ENCODE assay signal across 9 mouse cellular contexts in genomic region chr7:127088901-127089845, GRCm38 (mm10). TPM values are rescaled to one million over a fixed set of nuclear protein-coding genes. Genes with fewer than 3 reads are reported as not detected.
A peak's percentile ranks its signal among the peaks of the same experiment; 100 is the strongest.
DNase-seq lines count a peak whose midpoint lies in the region; ATAC-seq and TF ChIP-seq lines count a peak whose summit lies in the region.
"Had no signal": no experiment of that assay in that cellular context is flagged by ENCODE, and none has a peak within 500 bp of the region (broad histone marks: within the 10 kb centered on the region; RNA-seq: fewer than 3 reads in every experiment).

No protein-coding gene starts in this region.

- H3K4me1 ChIP-seq in kidney, embryonic 16.5 days (ENCODE audit: insufficient read depth, low read length), result peaks cover 15% of the 10 kb centered on the region; the same call in 1 of the 2 replicates
- peaks cover 9% of the 10 kb centered on the region for H3K4me1 ChIP-seq in forebrain, embryonic 12.5 days
- 0 out of 2 replicates have a peak, but pooled peaks cover 4% of the 10 kb centered on the region for H3K4me1 ChIP-seq in midbrain, embryonic 14.5 days (ENCODE audit: control insufficient read depth, insufficient read depth, low read length)
- H3K4me1 ChIP-seq in cerebellum, adult 2 months (ENCODE audit: control insufficient read depth, insufficient read depth, low read length), result no peaks in the 10 kb centered on the region

- no peak for ATAC-seq in kidney, embryonic 16.5 days (ENCODE audit: low FRiP score, low TSS enrichment)
- ATAC-seq in forebrain, embryonic 12.5 days (ENCODE audit: low FRiP score), result no peak
- ATAC-seq in midbrain, embryonic 14.5 days (ENCODE audit: low FRiP score, low TSS enrichment), result no peak

- no peaks in the 10 kb centered on the region for H3K9me3 ChIP-seq in kidney, embryonic 16.5 days (ENCODE audit: low read length)
- no peaks in the 10 kb centered on the region for H3K9me3 ChIP-seq in forebrain, embryonic 12.5 days
- no peaks in the 10 kb centered on the region for H3K9me3 ChIP-seq in midbrain, embryonic 14.5 days (ENCODE audit: control insufficient read depth, low read length)

- peak overlapping the region; percentile 44 for H3K4me2 ChIP-seq in kidney, embryonic 16.5 days (replicated peaks; ENCODE audit: low read depth, low read length)
- peak overlapping the region; percentile 41 for H3K4me2 ChIP-seq in forebrain, embryonic 12.5 days
- H3K4me2 ChIP-seq in midbrain, embryonic 14.5 days (ENCODE audit: low read length), result peak overlapping the region; percentile 47

- no peak for TF ChIP-seq POLR2A in cerebellum, adult 2 months (IDR thresholded peaks at IDR 0.05; ENCODE audit: borderline replicate concordance, insufficient read depth, low read length)

- H3K4me3 ChIP-seq in kidney, embryonic 16.5 days (ENCODE audit: low read length), result peak overlapping the region; percentile 21; the same call in 1 of the 2 replicates
- H3K4me3 ChIP-seq in forebrain, embryonic 12.5 days (replicated peaks), result 0 out of 2 replicates have a peak overlapping the region, but pooled peaks have one; percentile 6
- no peak overlapping the region for H3K4me3 ChIP-seq in midbrain, embryonic 14.5 days (replicated peaks; ENCODE audit: low read depth, low read length)
- no peak overlapping the region for H3K4me3 ChIP-seq in cerebellum, adult 2 months (replicated peaks; ENCODE audit: insufficient read depth, low read depth, low read length)

- TF ChIP-seq CTCF in cerebellum, adult 2 months (IDR thresholded peaks at IDR 0.05; ENCODE audit: borderline replicate concordance, insufficient read depth, low read depth, low read length), result no peak

- H3K36me3 ChIP-seq in kidney, embryonic 16.5 days (ENCODE audit: insufficient read depth, low read length), result no peaks in the 10 kb centered on the region
- H3K36me3 ChIP-seq in forebrain, embryonic 12.5 days (replicated peaks), result no peaks in the 10 kb centered on the region
- H3K36me3 ChIP-seq in midbrain, embryonic 14.5 days (ENCODE audit: control insufficient read depth, insufficient read depth, low read length), result no peaks in the 10 kb centered on the region

- no peak overlapping the region for H3K27ac ChIP-seq in kidney, embryonic 16.5 days (ENCODE audit: low read length)
- no peak overlapping the region for H3K27ac ChIP-seq in forebrain, embryonic 12.5 days
- no peak overlapping the region for H3K27ac ChIP-seq in midbrain, embryonic 14.5 days (replicated peaks; ENCODE audit: low read depth, low read length)
- H3K27ac ChIP-seq in cerebellum, adult 2 months (ENCODE audit: insufficient read depth, low read length), result no peak overlapping the region
- H3K27ac ChIP-seq: macrophage had no signal

- H3K27me3 ChIP-seq in kidney, embryonic 16.5 days (ENCODE audit: insufficient read depth, low read length), result no peaks in the 10 kb centered on the region
- no peaks in the 10 kb centered on the region for H3K27me3 ChIP-seq in forebrain, embryonic 12.5 days
- H3K27me3 ChIP-seq in midbrain, embryonic 14.5 days (ENCODE audit: control insufficient read depth, insufficient read depth, low read length), result no peaks in the 10 kb centered on the region
- H3K27me3 ChIP-seq in cerebellum, adult 2 months (ENCODE audit: control insufficient read depth, insufficient read depth, low read length), result no peaks in the 10 kb centered on the region

- H3K9ac ChIP-seq in kidney, embryonic 16.5 days (replicated peaks; ENCODE audit: low read length), result peak overlapping the region; percentile 51
- 0 out of 2 replicates have a peak overlapping the region, but pooled peaks have one; percentile 39 for H3K9ac ChIP-seq in forebrain, embryonic 12.5 days
- H3K9ac ChIP-seq in midbrain, embryonic 14.5 days (replicated peaks; ENCODE audit: low read length), result 0 out of 2 replicates have a peak overlapping the region, but pooled peaks have one; percentile 12

- 24% methylated on average over 27 of the region's 27 CpGs for WGBS in kidney, embryonic 16.5 days
- WGBS in forebrain, embryonic 12.5 days, result 24% methylated on average over 27 of the region's 27 CpGs
- 23% methylated on average over 27 of the region's 27 CpGs for WGBS in midbrain, embryonic 14.5 days
- 22% methylated on average over 27 of the region's 27 CpGs for WGBS in cerebellum, adult 2 months

- DNase-seq in kidney, adult 9 months, result no peak
- peak; percentile 47 to 57 for DNase-seq in kidney, postnatal 36 days
- peak; percentile 22 for DNase-seq in midbrain, embryonic 14.5 days
- peak; percentile 64 for DNase-seq in thymus, postnatal 14 days
- no peak for DNase-seq in cerebellum, adult 2 months
- no peak for DNase-seq in layer of hippocampus, postnatal 36 days

RNA-seq across cellular contexts. Expression of gene AI467606, which starts 2.0 kb away (rescaled TPM):
- polyA plus RNA-seq in kidney, embryonic 16.5 days (2015; fragmentation: Nextera tagmentation; extraction: Ambion mirVana), result 5.3 and 5.4 TPM in 2 replicates
- 0.88 and 0.91 TPM in 2 replicates for polyA plus RNA-seq in forebrain, embryonic 12.5 days (2016; fragmentation: Nextera tagmentation; extraction: Ambion mirVana)
- polyA plus RNA-seq in midbrain, embryonic 14.5 days (2014; fragmentation: Nextera tagmentation; extraction: Ambion mirVana), result 0.84 and 2.2 TPM in 2 replicates
- polyA plus RNA-seq in cerebellum, adult 2 months (2012; rRNA removed), result 1.4 and 2.1 TPM in 2 replicates
- total RNA-seq in layer of hippocampus, postnatal 36 days (2021), result 1 to 10 TPM in 1 of 2 experiments, under 1 TPM in 1; 0.92 to 1.1 TPM

RNA-seq across cellular contexts. Expression of gene Zg16, which starts 2.0 kb away (rescaled TPM):
- polyA plus RNA-seq in kidney, embryonic 16.5 days (2015; fragmentation: Nextera tagmentation; extraction: Ambion mirVana), result not detected in 2 replicates
- not detected in 2 replicates for polyA plus RNA-seq in forebrain, embryonic 12.5 days (2016; fragmentation: Nextera tagmentation; extraction: Ambion mirVana)
- not detected in 2 replicates for polyA plus RNA-seq in midbrain, embryonic 14.5 days (2014; fragmentation: Nextera tagmentation; extraction: Ambion mirVana)
- 0.34 TPM in 1 of 2 replicates, not detected in the other for polyA plus RNA-seq in cerebellum, adult 2 months (2012; rRNA removed)
- total RNA-seq in layer of hippocampus, postnatal 36 days (2021), result not detected
- polyA plus RNA-seq: macrophage had no signal

RNA-seq across cellular contexts. Expression of gene Qprt, which starts 32.9 kb away (rescaled TPM):
- polyA plus RNA-seq in kidney, embryonic 16.5 days (2015; fragmentation: Nextera tagmentation; extraction: Ambion mirVana), result 24.4 and 26.2 TPM in 2 replicates
- 2.0 and 2.4 TPM in 2 replicates for polyA plus RNA-seq in forebrain, embryonic 12.5 days (2016; fragmentation: Nextera tagmentation; extraction: Ambion mirVana)
- polyA plus RNA-seq in midbrain, embryonic 14.5 days (2014; fragmentation: Nextera tagmentation; extraction: Ambion mirVana), result 0.11 and 0.67 TPM in 2 replicates
- polyA plus RNA-seq in cerebellum, adult 2 months (2012; rRNA removed), result 2.1 and 2.2 TPM in 2 replicates
- total RNA-seq in layer of hippocampus, postnatal 36 days (2021), result under 1 TPM; 0.32 to 0.66 TPM
- polyA plus RNA-seq: macrophage had no signal

RNA-seq across cellular contexts. Expression of gene Kif22, which starts 46.9 kb away (rescaled TPM):
- polyA plus RNA-seq in kidney, embryonic 16.5 days (2015; fragmentation: Nextera tagmentation; extraction: Ambion mirVana), result 145 and 150 TPM in 2 replicates
- polyA plus RNA-seq in forebrain, embryonic 12.5 days (2016; fragmentation: Nextera tagmentation; extraction: Ambion mirVana), result 163 and 170 TPM in 2 replicates
- polyA plus RNA-seq in midbrain, embryonic 14.5 days (2014; fragmentation: Nextera tagmentation; extraction: Ambion mirVana), result 18.9 and 30.2 TPM in 2 replicates
- 7.7 and 9.1 TPM in 2 replicates for polyA plus RNA-seq in cerebellum, adult 2 months (2012; rRNA removed)
- 1 to 10 TPM; 6.9 to 7.3 TPM for total RNA-seq in layer of hippocampus, postnatal 36 days (2021)

RNA-seq across cellular contexts. Expression of gene Spn, which starts 48.5 kb away (rescaled TPM):
- 0.21 and 0.32 TPM in 2 replicates for polyA plus RNA-seq in kidney, embryonic 16.5 days (2015; fragmentation: Nextera tagmentation; extraction: Ambion mirVana)
- polyA plus RNA-seq in forebrain, embryonic 12.5 days (2016; fragmentation: Nextera tagmentation; extraction: Ambion mirVana), result 0.23 TPM in 1 of 2 replicates, not detected in the other
- not detected in 2 replicates for polyA plus RNA-seq in midbrain, embryonic 14.5 days (2014; fragmentation: Nextera tagmentation; extraction: Ambion mirVana)
- polyA plus RNA-seq in cerebellum, adult 2 months (2012; rRNA removed), result 0.16 and 0.18 TPM in 2 replicates
- under 1 TPM; 0.50 to 0.73 TPM for total RNA-seq in layer of hippocampus, postnatal 36 days (2021)

Comparison
In these comparisons a context has a peak if more than half of its experiments do, and no peak if none do; other contexts are left out.
1. DNase-seq: peak in kidney, postnatal 36 days (2 of 2), midbrain, embryonic 14.5 days (single experiment) and thymus, postnatal 14 days (single experiment); none in kidney, adult 9 months (single experiment), cerebellum, adult 2 months (0 of 2) and layer of hippocampus, postnatal 36 days (0 of 2).
2. H3K4me3 ChIP-seq: peak in kidney, embryonic 16.5 days (single experiment) and forebrain, embryonic 12.5 days (single experiment); none in midbrain, embryonic 14.5 days (single experiment) and cerebellum, adult 2 months (single experiment).
3. Peak in every context shown above with its lines, with median percentiles within 50 percentile points of each other: H3K4me2 ChIP-seq and H3K9ac ChIP-seq.